Mouse (Mus musculus) urinary bladder, postnatal 4 days (tissue): ENCODE measurements at regions not wholly inside any gene's neighbourhood (a gene's known extent, or its start where the extent isn't known, plus 50 kb on each side); places are given as distances from the start of the nearest gene placed in this dataset.

ENCODE experiments used
- DNase-seq, 2 experiments: peaks; one replicate each; pipeline ENCODE4 v3.0.0; 2021 to 2022; ENCODE audit warnings: low spot score in 2 of 2

DNA sequence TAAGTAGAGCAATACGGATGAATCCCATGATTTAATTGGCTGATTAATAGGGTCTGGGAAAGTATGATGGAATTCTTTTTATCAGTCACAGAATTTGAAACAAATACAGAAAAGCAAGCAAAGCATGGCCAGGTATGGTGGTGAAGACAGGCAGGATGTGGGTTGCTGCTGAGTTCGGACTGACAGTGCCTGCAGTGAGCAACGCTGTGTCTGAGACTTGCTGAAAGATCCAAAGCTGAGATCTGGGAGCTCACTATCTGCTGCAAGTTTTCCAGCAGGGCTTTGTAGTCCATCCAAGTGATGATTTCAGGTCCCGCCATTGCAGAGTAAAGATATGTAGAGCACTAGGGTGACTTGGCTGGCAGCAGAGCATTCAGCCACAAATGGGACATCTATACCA lies 189.3 kb upstream of the Ahr start:
- DNase-seq: no peak

DNA sequence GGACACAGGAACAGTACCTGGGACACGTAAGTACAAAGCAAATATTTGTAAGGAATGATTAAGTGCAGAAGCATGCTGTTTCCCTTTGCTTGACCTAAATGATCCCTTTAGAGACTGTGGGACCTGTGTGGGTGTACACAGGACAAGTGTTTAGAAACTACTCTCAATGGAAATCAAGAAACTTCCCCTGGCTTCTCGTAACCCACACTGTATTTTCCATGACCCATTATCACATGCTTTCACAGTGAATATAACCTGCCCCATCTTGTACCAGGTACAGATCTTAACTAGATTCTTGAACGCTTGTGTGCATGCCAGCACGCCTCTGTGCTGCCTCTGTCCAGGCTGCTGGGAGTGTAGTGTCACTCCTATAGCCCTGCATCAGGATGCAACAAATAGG lies 177.8 kb upstream of the Ahr start:
- no peak for DNase-seq

DNA sequence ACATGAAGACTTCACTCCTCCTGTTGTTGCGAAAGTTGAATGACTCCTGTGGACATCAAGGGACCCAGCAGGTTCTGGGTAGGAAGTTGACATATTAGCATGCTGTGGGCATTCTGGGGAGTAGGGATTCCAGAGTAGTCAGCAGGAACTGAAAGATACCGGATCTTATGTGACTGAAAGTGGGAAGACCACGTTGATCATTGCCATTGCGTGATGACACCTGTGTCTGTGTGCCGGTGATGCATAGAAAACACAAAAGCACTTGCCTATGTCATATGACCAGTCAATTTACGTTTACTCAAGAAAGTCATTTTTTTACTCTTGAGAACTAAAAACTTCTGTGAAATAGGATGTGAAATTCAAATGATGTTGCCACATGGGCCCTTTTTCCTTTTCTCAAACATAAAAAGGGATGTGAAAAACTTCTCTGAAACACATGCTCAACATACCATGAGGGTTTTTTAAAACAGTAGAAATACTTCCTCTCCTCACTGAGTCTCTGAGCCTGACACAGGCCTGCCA lies 176.8 kb upstream of the Ahr start:
- DNase-seq: no peak

DNA sequence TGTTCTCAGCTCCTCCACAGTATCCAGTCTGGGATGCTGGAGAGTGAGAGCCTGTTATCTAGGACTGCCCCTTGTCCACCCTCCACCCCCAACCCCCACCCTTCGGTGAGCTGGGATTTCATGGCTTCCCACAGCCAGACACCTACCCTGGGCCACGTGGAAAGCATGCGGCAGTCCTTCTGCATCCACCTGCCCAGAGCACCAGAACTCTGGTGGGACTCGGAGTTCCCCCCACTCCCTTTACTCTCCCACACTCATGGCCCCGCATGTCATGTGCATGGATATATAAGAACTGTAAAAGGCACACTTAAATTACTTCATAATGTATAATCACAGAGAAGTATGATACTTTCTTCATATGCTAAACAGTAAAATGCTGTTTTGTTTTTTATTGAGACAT lies 175.5 kb upstream of the Ahr start:
- DNase-seq: no peak

DNA sequence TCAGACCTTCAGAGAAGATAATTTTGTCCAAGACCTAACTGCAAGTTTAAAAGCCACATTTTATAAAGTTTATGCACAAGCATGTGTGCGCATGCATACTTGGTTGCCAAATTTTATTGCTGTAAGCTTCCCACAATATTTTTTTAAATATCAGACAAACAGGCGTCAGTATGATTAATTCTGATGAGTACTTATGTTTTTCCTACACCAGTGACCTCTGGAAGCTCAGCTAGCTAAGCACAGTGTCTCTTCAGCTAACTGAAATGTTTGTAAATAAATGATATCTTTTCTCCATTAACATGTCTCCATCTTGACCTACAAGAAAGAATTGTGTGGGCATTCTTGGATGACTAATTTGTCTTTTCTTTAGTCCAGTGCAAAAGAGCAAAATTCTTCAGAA lies 168.6 kb upstream of the Ahr start:
- DNase-seq: no peak

DNA sequence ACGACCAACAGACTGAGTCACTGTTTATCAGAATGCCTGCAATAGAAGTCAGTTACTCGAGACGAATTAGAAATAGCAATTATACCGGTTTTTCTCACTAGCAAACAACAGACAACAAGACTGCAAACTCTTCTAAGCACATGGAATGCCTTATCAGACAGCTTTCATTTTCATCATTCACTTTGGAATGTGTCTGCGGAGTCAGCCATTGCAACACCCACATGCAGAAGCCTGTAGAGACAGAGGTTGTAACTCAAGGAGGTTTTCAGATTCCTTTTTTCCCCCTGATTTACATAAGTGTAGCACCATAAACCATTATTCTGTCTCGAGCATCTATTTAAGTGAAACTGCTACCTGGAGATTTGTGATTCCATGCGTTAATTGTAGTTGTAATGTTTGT lies 167.8 kb upstream of the Ahr start:
- DNase-seq: no peak

DNA sequence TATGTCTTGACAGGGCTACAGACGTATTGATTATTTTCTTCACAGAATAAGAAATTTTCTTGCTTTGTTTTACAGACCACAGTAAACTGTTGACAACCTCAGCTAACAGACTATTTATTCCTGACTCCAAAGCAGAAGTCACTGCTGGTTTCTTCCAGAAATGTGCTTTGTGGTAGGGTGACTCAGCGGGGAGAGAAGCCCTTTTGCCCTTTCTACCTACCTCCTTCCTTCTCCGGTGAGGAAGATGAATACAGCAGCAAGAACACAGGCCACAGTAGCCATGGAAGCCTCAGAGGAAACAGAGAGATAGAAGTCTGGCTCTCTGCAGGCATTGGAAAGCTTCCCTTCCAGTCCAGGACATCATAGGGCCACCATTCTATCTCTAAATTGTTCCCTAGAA lies 159.4 kb upstream of the Ahr start:
- no peak for DNase-seq

DNA sequence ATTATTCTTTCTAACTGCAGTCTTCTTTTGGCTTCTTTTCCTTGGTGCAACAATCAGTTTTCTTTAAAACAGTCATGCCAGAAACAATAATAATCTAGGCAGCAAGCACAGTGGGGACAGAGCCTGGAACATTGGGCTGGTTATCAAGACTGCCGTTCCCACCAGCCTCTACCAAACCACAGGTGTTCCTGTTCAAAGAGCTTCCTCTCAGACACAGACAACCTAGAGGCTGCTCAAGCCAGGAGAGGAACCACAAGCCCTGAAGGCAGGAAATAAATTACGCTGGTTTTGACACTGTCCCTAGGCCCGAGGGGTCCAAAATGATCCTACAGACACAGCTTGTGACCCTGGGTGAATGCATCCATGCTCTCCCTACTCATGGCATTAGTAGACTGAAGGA lies 156.1 kb upstream of the Ahr start:
- DNase-seq: no peak

DNA sequence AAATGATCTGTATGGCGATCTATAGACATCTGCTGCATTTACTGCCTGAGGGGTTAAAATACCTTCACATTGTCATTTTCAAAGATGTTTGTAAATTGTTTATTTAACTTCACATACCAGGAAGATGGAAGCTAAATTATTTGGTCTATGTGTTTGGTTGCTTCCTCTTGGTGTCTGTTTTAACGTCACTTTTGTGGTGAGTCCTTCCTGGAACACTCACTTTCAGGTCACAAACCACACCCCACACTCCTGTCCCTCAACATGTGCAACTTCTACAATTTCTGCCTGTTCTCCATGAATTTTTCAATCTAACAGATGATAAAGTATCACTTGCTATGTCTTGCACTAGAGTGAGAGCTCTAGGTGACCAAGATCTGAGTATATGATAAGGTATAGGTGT lies 151.4 kb upstream of the Ahr start:
- no peak for DNase-seq

DNA sequence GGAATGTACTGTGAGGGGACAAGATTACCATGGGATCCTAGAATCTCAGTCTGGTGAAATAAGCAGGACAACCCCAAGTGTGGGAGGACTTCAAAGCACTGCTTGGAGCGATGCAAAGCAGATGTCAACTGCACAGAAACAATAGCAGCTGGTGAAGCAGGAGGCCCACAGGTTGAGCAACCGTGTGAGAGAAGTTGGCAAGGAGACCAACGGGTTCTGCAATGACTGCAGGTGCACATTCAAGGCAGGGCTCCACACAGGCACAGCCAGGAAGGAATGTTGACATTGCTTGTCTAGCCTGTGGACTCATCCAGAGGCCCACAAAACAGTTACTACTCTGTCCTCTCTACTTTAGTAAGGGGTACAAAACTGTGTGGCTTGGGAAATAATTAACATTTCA lies 150.4 kb upstream of the Ahr start:
- no peak for DNase-seq

DNA sequence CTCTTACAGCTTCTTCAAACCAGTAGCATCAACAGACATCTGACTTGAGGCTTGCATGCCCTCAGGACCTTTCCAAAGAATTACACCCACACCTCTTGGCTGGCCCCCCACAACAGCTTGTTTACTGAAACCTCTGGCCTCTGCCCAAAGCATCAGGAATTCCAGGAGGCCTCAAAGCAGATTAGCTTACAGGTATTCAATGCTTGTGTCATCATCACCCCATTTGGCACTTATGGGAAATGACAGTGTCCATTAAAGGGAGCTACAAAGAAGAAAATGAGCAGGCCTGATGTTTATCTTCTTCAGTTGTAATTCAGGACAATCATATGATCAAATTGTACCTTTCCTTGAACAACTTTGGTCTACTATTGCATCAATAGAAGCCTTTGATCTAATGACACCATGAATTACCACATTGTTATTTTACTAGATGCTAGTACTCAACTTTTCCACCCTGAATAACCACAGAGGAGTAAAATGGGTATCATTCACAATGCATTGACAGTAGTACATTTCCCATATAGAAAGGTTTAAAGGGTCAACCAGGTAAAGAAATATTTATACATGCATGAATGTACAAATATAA lies 147.1 kb upstream of the Ahr start:
- no peak for DNase-seq

DNA sequence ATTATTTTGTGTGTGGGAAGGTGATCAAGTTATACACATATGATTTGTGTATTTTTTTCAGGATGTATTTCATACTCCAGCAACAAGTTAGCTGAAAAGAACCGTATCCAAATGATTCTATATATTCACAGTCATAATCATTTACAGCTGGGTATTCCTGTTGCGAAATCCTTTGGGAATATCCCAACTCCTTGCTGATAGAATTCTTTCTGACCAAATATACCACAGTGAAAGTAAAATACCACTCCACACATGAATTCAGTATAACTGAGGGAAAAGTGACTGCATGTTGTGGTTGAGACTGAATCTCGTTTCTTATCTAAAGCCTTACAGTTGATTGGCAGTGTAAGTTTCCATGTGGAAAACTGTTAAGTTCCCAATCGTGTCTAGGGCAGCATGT lies 145.1 kb upstream of the Ahr start:
- no peak for DNase-seq

DNA sequence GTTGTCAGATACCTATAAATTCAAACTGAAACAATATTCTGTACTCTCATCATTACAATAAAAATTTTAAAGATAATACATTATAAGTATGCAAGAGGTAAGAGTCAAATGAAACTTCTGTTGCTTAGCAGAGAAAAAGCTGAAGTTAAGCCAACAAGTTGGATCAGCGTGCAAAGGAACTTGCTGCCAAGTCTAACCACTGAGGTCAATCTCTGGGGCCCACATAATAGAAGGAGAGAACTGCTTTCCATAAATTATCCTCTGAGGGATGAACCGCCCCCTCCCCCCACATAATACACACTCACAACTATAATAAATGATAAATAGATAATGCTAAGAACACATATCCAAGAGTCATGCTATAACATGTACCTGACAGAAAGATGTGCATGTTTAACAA lies 144.2 kb upstream of the Ahr start:
- no peak for DNase-seq

DNA sequence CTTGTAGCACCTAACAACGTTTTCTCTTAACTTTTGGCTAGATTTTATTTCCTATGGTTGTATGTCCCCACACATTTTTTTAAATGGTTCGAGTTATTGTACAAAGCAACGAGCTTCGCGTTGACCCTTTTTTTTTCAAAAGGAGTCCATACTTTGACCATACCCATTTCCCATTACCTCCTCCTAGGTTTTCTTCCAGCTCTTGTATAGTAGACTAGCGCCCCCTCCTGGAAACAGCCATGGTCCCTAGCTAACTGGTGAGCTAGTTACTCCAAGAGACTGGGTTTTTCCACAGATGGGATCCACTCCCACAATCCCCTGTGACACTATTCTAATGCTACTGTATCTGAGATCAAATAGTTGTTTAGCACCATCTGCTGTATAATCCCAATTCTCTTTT lies 139.6 kb upstream of the Ahr start:
- no peak for DNase-seq

DNA sequence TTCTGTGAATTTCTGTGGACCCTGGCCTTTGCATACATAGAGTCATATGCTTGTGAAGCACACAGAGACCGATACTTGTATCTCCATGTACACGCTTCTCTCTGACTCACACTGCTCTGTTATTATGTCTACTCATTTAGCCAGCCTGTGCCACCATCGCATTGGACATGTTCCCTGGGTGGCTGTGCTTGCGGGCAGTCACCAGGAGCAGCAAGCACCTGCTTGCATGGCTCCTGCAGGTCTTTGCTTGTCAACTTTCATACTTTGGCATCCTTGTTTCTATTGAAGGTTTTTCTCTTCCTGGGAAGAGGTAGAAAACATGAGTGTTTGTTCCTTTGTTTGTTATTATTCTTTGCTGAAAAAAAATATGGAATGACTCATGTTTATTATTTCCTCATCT lies 136.1 kb upstream of the Ahr start:
- no peak for DNase-seq

DNA sequence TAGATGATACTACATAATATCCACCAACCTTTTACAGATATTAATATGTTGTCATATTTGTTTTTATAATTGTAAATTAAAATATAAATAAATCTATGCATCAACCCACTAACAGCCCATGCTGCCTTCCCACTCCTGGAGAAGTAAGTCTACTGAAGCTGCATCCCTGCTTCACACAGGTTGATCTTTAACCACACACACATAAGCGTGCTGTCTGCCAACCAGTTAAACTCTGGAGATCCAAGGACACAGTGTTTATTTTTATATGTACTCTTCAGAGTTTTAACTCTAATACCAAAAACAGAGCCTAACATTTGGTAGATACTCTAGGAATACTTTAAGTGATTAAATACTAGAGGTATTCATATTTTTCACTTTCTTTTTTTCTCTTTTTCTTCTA lies 133.9 kb upstream of the Ahr start:
- DNase-seq: no peak

DNA sequence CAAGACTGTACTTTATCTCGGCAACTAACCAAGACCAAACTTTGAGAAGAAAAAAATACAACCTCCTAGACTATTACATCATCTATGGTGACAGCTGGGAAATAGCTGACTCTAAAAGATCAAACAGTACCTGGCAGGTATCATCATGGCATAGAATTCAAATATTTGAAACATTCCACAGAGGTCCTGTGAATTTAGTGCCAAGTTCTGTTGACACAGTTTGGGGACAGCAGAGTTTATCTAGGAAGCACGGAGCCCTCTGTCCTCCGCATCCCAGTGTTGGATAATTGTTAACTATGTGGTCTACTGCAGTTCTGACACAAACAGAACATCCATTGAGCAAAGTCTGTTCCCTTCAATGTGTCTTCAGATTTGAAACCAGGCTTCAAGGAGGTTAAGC lies 132.9 kb upstream of the Ahr start:
- DNase-seq: no peak

DNA sequence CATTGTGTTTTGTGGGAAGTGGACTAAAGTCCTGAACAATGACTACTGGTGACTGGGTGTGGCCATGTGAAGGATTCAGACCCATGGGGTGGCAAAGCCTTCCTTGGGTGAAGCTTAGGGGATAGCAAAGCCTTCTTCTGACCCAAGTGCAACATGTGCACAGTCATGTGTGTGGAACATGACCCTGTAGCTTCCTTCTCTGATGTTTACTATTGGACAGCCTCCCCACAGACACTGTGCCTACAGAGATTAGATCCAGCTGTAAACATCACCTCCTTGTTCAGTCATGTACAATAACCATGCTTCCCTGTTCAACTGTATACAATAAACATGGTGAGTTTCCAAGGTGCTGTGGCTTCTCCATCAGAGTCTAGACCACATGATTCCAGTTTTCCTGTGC lies 132.4 kb upstream of the Ahr start:
- no peak for DNase-seq

DNA sequence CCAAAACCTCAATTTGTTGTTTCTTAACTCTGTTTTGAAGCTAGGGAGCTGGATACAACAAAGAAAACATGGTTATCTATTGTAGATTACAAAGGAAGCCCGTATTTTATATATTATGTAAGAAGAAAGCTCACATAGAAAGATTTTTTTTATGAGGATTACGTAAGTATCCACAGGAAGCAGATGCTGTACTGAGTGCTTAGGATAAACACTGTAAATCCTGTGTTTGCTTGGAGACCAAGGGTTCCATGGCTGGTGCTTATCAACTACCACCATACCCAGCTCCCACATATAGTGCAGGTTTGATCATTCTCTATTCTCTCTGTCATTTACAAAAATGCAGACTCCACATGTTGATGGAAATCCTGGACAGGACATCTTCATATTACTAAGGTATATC lies 131.2 kb upstream of the Ahr start:
- no peak for DNase-seq

DNA sequence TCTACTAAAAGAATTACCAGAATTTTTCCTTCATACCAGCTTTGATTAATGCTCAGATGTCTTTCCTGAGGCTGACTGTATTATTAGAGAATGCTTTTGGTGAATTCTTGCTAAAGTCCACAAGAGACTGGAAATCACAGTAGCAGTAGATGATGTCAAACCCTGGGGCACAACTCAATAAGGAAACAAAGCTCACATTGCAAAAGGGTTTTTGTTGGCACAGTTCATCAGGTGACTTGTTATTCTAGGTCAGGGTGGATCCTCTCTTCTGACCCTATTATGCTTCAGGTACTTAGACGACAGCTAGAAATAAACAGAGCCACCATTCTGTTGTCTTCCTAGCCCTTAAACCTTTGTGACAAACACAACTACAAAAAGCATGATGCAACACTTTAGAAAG lies 128.2 kb upstream of the Ahr start:
- DNase-seq: no peak

DNA sequence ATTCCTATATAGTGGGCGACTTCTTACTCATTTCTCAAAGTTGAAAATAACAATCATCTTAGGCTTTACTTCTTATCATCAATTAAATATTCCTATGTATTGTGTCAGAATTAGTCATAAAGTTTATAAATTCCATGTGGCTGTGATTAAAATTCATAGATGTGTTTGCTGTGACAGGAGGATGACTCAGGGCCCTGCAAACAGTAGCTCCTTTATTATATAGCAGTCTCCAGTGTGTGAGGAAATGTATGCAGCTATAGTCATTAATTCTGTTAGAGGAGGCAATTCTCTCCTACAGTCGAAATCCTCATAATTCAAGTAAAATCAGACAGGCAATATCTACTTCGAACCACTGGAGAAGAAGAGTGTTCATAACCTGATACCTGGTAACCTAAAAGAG lies 121.7 kb upstream of the Ahr start:
- no peak for DNase-seq

DNA sequence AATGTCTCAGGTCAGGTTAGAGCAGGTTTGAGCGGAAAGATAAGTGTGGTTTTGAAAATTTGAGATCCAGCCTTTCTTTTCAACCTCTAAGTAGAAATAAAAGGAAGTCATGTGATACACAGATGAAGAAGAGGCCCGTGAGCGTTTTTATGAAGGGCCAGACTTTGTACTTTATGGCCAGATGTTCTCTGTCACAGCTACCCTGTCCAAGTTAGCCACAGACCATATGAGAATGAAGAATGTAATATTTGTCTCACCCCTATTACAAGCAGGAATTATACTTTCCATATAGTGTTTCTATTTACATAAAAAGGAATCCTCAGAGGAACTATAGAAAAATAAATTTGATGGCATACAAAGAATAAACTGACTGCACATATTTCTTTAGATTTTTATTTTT lies 114.9 kb upstream of the Ahr start:
- no peak for DNase-seq

DNA sequence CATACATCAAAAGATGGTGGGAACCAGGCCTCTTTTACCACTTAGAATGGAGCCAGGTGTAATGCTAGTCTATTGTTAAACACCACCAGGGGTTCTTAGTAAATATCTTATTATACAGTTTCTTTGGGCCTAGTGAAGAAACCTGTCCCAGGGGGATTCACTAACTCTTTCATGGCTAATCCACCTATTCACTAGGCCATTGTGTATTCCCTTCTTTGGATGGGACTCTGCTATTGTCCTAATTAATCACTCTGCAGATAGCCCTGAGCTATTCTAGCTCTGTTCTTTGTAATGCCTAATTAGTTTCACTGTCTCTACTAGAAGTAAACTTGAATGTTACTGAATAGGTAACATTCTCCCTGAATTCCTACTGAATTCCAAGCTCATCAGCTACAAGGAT lies 107.6 kb upstream of the Ahr start:
- DNase-seq: no peak

DNA sequence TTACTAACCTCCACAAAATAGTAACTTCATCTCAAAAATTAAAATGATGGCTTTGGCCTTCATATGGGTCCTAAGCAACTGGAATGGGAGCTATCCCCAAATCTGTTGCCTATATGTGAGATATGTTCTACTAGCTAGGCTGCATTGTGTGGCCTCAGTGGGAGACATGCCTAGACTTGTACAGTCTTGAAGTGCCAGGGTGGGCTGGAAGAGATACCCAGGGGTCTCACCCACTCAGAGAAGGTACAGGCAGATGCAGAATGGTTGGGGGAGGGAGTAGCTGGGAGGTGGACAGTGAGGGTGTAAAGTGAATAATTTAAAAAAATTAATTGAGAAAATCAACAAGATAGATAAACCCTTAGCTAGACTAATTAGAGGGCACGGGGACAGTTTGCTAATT lies 106.9 kb upstream of the Ahr start:
- DNase-seq: no peak

DNA sequence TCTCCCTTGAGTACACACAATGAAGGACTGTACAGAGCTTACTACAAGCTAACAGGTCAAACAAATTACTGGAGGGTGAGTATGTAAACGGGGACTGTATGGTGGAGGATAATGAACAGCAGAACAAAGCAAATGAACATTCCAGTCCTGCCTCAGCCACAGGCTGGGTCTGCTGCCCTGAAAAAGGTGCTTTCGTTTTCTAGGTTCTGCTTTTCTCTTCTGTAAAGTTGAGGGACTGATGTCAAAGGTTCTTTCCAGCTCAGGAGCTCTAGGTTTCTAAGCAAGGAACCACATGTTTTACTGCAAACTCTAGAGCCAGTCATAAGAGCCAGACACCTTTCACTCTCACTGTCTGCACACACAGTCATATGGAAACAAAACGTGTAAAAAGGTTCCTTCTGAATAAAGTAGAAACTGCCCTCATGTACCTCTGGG lies 106.1 kb upstream of the Ahr start:
- DNase-seq: no peak
